Mouse (Mus musculus): Measurements from ENCODE around the gene Tcn2. TPM values are rescaled to one million over a fixed set of nuclear protein-coding genes. Genes with fewer than 3 reads are reported as not detected.

The Tcn2 gene
- polyA plus RNA-seq, 1 experiment, result 28.0 TPM

- 89% methylated on average over 7 of the region's 7 CpGs for WGBS
- no peak for TF ChIP-seq CTCF (IDR thresholded peaks at IDR 0.05; ENCODE audit: borderline replicate concordance, insufficient read depth, low read depth, low read length)
- H3K4me1 ChIP-seq (ENCODE audit: control insufficient read depth, insufficient read depth, low read length), result no peaks in the 10 kb centered on the region; the same call in 1 of the 2 replicates
- no peak for DNase-seq
- no peak overlapping the region for H3K27ac ChIP-seq (ENCODE audit: insufficient read depth, low read length)
- H3K4me3 ChIP-seq (replicated peaks; ENCODE audit: insufficient read depth, low read depth, low read length), result no peak overlapping the region
- no peaks in the 10 kb centered on the region for H3K27me3 ChIP-seq (ENCODE audit: control insufficient read depth, insufficient read depth, low read length)
Observed at GRCm38 (mm10) chr11:3941371-3941770, 9.4 kb upstream of the Tcn2 start.

DNA sequence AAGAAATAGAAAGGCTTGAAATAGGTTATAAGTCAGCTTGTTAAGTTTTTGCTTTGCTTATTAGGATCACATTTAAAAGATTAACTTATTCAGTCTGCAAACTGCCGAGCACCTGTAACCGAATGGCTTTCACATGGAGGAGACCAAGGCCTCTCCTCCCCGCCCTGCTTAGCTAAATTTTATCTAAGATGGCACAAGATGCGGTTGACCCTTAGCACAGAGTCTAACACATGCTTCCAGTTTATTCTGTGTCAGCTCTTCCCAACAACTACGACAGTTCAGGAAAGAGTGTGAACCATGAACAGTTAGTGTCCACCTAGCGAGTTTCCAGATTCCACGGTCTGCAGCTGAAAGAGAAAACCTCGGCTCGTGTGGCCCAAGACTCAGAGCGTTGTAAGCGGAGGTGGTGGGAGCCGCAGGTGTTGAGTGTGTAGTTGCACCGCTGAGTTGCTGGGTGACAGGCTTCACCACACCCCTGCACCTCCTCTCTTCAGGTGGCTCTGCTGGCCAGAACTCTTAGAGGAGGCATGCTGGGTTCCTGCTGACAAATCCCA, 5.4 kb upstream of the Tcn2 start:
- no peaks in the 10 kb centered on the region for H3K4me1 ChIP-seq (ENCODE audit: control insufficient read depth, insufficient read depth, low read length)
- no peak overlapping the region for H3K4me3 ChIP-seq (replicated peaks; ENCODE audit: insufficient read depth, low read depth, low read length)
- no peak for TF ChIP-seq POLR2A (IDR thresholded peaks at IDR 0.05; ENCODE audit: borderline replicate concordance, insufficient read depth, low read length)
- no peak for TF ChIP-seq CTCF (IDR thresholded peaks at IDR 0.05; ENCODE audit: borderline replicate concordance, insufficient read depth, low read depth, low read length)
- H3K27ac ChIP-seq (ENCODE audit: insufficient read depth, low read length), result no peak overlapping the region
- WGBS, result 83% methylated on average over 13 of the region's 13 CpGs
- H3K27me3 ChIP-seq (ENCODE audit: control insufficient read depth, insufficient read depth, low read length), result no peaks in the 10 kb centered on the region
- DNase-seq, result no peak

DNA sequence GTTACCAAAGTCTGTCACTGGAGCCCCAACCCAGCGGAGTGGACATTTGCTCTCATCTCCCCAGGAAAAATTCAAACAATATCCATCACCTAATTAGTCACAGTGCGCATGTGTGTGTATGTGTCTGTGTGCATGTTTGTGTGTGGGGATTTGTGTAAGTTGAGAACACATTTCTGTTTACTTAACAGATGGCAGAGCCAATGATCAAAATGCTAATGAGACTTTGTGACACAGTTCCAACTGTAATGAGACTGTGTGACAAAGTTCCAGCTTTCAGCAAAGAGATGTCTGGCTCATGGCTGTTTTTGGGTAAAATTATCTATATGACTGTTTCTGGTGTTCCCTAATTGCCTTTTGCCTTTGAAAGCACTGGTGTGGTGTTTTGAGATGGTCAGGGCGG, 4.4 kb upstream of the Tcn2 start:
- H3K27me3 ChIP-seq (ENCODE audit: control insufficient read depth, insufficient read depth, low read length), result no peaks in the 10 kb centered on the region
- H3K27ac ChIP-seq (ENCODE audit: insufficient read depth, low read length), result no peak overlapping the region
- H3K4me3 ChIP-seq (replicated peaks; ENCODE audit: insufficient read depth, low read depth, low read length), result no peak overlapping the region
- no peak for DNase-seq
- WGBS, result 60% methylated on average over 3 of the region's 3 CpGs
- TF ChIP-seq CTCF (IDR thresholded peaks at IDR 0.05; ENCODE audit: borderline replicate concordance, insufficient read depth, low read depth, low read length), result no peak
- TF ChIP-seq POLR2A (IDR thresholded peaks at IDR 0.05; ENCODE audit: borderline replicate concordance, insufficient read depth, low read length), result no peak
- H3K4me1 ChIP-seq (ENCODE audit: control insufficient read depth, insufficient read depth, low read length), result no peaks in the 10 kb centered on the region

DNA sequence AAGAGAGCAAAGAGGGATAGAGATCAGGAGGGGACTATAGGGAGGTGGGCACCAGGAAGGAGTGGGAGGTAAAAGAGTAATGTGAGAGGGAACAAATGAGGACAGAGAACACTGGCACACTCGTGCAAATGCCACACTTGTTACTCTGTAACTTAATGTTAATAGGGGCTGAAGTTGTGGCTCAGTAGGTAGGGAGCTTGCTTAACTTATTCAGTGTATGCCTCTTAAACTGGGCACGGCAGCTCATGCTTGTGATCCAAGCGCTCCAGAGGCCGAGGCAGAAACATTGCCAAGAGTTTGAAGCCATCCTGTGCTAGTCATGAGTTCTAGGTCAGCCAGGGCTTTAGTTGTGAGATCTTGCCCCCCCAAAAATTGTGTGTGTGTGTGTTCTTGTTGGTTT, 3.2 kb upstream of the Tcn2 start:
- no peak for DNase-seq
- Histone ChIP-seq H3K27me3 (ENCODE audit: control insufficient read depth, insufficient read depth, low read length) (no peaks in the 10 kb centered on the region), H3K4me1 (ENCODE audit: control insufficient read depth, insufficient read depth, low read length) (no peaks in the 10 kb centered on the region), H3K4me3 (replicated peaks; ENCODE audit: insufficient read depth, low read depth, low read length) (no peak overlapping the region), H3K27ac (ENCODE audit: insufficient read depth, low read length) (no peak overlapping the region)
- TF ChIP-seq POLR2A (IDR thresholded peaks at IDR 0.05; ENCODE audit: borderline replicate concordance, insufficient read depth, low read length) (no peak), CTCF (IDR thresholded peaks at IDR 0.05; ENCODE audit: borderline replicate concordance, insufficient read depth, low read depth, low read length) (no peak)
- 64% methylated on average over 4 of the region's 4 CpGs for WGBS

DNA sequence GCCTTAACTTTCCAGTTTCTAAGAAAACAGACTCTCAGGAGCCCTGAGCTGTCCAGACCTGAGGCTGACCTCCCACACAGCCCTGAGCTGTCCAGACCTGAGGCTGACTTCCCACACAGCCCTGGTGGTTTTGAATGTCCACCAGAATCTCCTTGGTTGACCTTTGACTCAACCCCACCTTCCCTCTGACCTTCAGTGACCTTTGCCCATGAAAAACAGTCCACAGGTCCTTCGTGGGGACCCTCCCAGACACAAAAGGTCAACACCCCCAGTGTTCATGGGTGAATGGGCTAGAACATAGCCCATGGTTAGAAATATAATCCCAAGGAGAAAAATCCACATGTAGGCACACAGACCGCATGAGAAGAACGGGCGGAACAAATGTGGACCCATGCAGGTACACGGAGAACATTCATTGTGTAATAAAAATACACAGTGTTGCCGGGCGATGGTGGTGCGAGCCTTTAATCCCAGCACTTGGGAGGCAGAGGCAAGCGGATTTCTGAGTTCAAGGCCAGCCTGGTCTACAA, 1.9 kb upstream of the Tcn2 start:
- H3K4me1 ChIP-seq (ENCODE audit: control insufficient read depth, insufficient read depth, low read length), result no peaks in the 10 kb centered on the region
- WGBS, result 74% methylated on average over 9 of the region's 9 CpGs
- no peak overlapping the region for H3K4me3 ChIP-seq (replicated peaks; ENCODE audit: insufficient read depth, low read depth, low read length)
- no peak for TF ChIP-seq POLR2A (IDR thresholded peaks at IDR 0.05; ENCODE audit: borderline replicate concordance, insufficient read depth, low read length)
- no peak for TF ChIP-seq CTCF (IDR thresholded peaks at IDR 0.05; ENCODE audit: borderline replicate concordance, insufficient read depth, low read depth, low read length)
- H3K27ac ChIP-seq (ENCODE audit: insufficient read depth, low read length), result no peak overlapping the region
- no peak for DNase-seq
- H3K27me3 ChIP-seq (ENCODE audit: control insufficient read depth, insufficient read depth, low read length), result no peaks in the 10 kb centered on the region

- 27% methylated on average over 6 of the region's 6 CpGs for WGBS
- H3K27me3 ChIP-seq (ENCODE audit: control insufficient read depth, insufficient read depth, low read length), result no peaks in the 10 kb centered on the region
- DNase-seq, result no peak
- no peaks in the 10 kb centered on the region for H3K4me1 ChIP-seq (ENCODE audit: control insufficient read depth, insufficient read depth, low read length)
- no peak overlapping the region for H3K27ac ChIP-seq (ENCODE audit: insufficient read depth, low read length)
- no peak for TF ChIP-seq POLR2A (IDR thresholded peaks at IDR 0.05; ENCODE audit: borderline replicate concordance, insufficient read depth, low read length)
- no peak for TF ChIP-seq CTCF (IDR thresholded peaks at IDR 0.05; ENCODE audit: borderline replicate concordance, insufficient read depth, low read depth, low read length)
- no peak overlapping the region for H3K4me3 ChIP-seq (replicated peaks; ENCODE audit: insufficient read depth, low read depth, low read length)
Observed at GRCm38 (mm10) chr11:3930931-3931330, 1.0 kb downstream of the Tcn2 start.

- H3K27ac ChIP-seq (ENCODE audit: insufficient read depth, low read length), result no peak overlapping the region
- no peaks in the 10 kb centered on the region for H3K27me3 ChIP-seq (ENCODE audit: control insufficient read depth, insufficient read depth, low read length)
- H3K4me1 ChIP-seq (ENCODE audit: control insufficient read depth, insufficient read depth, low read length), result no peaks in the 10 kb centered on the region
- DNase-seq, result no peak
- TF ChIP-seq CTCF (IDR thresholded peaks at IDR 0.05; ENCODE audit: borderline replicate concordance, insufficient read depth, low read depth, low read length), result no peak
- TF ChIP-seq POLR2A (IDR thresholded peaks at IDR 0.05; ENCODE audit: borderline replicate concordance, insufficient read depth, low read length), result no peak
- 85% methylated on average over 4 of the region's 4 CpGs for WGBS
- H3K4me3 ChIP-seq (replicated peaks; ENCODE audit: insufficient read depth, low read depth, low read length), result no peak overlapping the region
Observed at GRCm38 (mm10) chr11:3930019-3930418, 1.9 kb downstream of the Tcn2 start.

GRCm38 (mm10) chr11:3925916-3926315, 6.0 kb downstream of the Tcn2 start:
- Histone ChIP-seq H3K27me3 (ENCODE audit: control insufficient read depth, insufficient read depth, low read length) (no peaks in the 10 kb centered on the region), H3K4me3 (replicated peaks; ENCODE audit: insufficient read depth, low read depth, low read length) (no peak overlapping the region), H3K27ac (ENCODE audit: insufficient read depth, low read length) (no peak overlapping the region), H3K4me1 (ENCODE audit: control insufficient read depth, insufficient read depth, low read length) (no peaks in the 10 kb centered on the region)
- DNase-seq, result no peak
- WGBS, result 91% methylated on average over 10 of the region's 10 CpGs
- TF ChIP-seq POLR2A (IDR thresholded peaks at IDR 0.05; ENCODE audit: borderline replicate concordance, insufficient read depth, low read length) (no peak), CTCF (IDR thresholded peaks at IDR 0.05; ENCODE audit: borderline replicate concordance, insufficient read depth, low read depth, low read length) (no peak)

Measured in cerebellum, adult 2 months (tissue).